Mouse (Mus musculus) layer of hippocampus, postnatal 25 days (tissue): ENCODE results near the gene Abcc9. TPM values are rescaled to one million over a fixed set of nuclear protein-coding genes. Genes with fewer than 3 reads are reported as not detected.

Experiments used
- DNase-seq, 2 experiments: peaks; one replicate each; pipeline ENCODE4 v3.0.0; 2022; ENCODE audit warnings: mixed read lengths in 2 of 2, low spot score in 1 of 2; ENCODE audit errors: extremely low spot score in 1 of 2
- total RNA-seq, 2 experiments: library from RNA; stranded (reverse); gene quantifications; 2 replicates each; pipeline ENCODE4 v1.2.3; 2021

The Abcc9 gene
- 1 to 10 TPM; 3.2 to 3.5 TPM for total RNA-seq

DNA sequence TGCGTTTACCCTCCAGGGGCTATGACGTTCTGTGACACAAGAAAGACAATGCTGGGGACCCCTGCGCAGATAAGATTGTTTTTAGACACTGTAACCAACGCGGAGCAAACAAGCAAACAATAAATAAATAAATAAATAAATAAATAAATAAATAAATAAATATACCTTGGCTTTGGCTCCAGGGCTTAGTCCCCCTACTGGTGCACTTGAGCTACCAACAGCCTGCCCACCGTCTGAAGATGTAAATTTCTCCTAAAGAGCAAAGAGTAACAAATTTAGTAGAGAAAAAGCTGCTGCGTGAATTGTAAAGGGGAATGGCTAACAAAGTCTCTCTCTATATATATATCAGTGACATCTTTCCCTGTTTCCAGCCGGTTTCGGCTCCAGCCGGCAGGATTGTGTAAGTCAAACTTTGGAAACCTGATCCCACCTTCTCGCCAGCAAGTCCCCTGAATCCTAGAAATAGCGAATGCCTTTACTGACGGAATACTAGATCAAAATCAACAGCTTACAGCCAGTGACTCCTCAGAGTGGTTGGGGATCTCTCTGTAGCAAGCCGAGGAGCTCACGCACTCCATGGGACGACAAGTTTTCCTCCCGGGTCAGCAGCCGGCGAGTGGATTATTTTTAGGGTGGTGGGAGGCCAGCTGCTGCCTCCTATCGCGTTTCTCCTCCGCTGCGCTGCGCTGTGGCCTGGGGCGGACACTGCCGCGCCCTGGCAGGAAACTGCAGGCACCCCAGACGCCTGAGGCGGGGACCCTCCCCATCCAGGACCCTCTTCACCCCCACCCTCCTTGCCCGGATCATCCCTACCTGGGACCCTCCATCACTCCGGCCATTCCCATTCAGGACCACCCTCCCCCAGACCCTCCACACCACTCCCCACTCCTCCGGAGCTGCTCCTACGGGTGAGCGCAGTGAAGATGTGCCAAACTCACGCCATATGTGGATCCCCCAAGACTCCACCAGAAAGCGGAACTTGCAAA lies at the start of gene Abcc9:
Abcc9 (minus strand) TSS at position 664 of the 986 bp plus-strand sequence.
- DNase-seq, result no peak

GRCm38 (mm10) chr6:142751365-142751764 lies 49.2 kb upstream of the Abcc9 start:
- no peak for DNase-seq

- DNase-seq, result no peak
Observed at GRCm38 (mm10) chr6:142748057-142748708, 46.1 kb upstream of the Abcc9 start.

DNA sequence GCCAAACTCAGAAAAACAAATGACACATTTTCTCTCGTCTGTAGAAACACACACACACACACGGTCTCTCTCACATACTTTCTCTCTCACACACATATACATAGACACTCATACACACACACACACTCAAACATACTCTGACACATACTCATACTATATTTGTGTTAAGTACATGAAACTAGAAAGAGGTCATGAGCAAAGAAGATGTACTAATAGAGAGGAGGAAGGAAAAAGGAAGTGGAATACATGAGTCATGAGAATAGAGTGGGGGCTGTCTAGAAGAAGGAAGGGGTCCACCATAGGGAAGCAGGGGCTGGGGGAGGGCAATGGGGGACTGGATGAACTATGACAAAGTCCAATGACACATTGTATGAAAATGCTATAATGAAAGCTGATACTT lies 45.0 kb upstream of the Abcc9 start:
- no peak for DNase-seq

GRCm38 (mm10) chr6:142746765-142747164 lies 44.6 kb upstream of the Abcc9 start:
- DNase-seq, result no peak

- DNase-seq, result no peak
Observed at GRCm38 (mm10) chr6:142745484-142745883, 43.4 kb upstream of the Abcc9 start.

GRCm38 (mm10) chr6:142743193-142743592 lies 41.1 kb upstream of the Abcc9 start:
- DNase-seq, result no peak

DNA sequence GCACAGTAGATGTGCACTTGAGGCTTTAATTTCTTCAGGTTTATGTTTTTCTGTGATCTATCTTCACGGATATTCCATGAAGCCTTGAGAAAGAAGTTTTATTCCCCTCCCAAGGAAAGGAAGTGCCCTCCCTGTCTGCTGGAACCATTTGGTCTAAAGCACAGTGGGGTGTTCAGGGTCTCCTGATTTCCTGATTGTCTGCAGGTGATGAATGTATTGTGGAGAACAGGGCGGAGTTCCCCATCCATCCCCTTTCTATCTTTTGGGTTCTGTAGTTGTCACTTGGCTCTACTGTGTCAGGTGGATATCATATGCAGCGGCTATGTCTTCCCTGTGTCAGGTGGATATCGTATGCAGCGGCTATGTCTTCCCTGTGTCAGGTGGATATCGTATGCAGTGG lies 39.6 kb upstream of the Abcc9 start:
- DNase-seq, result no peak

- no peak for DNase-seq
Observed at GRCm38 (mm10) chr6:142738637-142739036, 36.5 kb upstream of the Abcc9 start.

DNA sequence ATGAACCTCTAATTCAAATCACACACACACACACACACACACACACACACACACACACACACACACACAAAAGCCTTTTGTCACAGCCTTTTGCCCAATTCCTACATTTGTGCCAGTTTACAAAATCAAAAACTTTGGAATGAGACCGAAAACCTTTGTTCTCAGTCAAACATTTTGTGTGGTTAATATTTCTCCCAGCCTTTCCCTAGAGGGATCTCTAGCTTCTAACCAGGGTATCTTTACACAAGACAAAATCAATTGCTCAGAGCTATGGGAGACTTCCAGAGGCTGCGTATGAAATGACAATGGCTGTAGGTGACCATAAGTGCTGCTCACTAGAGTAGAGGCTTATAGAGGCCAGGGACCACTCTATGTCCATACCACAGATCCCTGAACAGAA lies 36.1 kb upstream of the Abcc9 start:
- no peak for DNase-seq

- DNase-seq, result no peak
Observed at GRCm38 (mm10) chr6:142735302-142736005, 33.3 kb upstream of the Abcc9 start.

DNA sequence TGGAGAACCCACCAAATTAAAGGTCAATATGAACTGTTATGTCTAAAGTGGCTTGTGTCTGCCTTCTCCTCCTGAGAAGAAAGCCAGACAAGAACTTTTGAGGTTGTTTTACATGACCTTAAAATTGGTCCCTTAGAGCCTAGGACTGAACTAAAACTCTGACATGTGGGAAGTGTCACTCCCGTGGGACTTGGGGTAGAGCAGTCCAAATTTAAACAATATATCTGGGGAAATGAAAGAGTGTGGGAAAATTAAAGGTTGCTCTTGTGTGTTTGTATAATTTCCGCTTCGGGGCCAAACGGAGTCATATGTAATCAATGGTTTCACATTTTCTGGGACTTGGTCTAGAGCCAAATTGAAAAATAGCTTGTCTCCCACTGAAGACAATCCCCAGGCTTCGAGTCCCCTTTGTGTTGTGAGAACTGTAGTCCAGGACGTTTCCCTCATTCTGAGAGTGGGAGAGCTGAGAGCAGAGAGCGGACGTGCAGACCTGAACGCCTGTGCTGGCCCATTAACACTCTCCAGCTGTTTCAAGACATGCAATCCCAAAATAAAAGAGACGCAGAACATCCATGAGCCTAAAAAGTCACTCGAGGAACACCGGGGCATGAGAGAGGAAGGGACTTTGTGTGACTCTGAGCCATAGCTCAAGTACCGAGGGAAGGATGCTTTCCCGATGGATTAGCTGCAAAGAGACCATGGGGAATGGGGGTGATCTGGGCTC lies 30.6 kb upstream of the Abcc9 start:
- DNase-seq, result no peak

DNA sequence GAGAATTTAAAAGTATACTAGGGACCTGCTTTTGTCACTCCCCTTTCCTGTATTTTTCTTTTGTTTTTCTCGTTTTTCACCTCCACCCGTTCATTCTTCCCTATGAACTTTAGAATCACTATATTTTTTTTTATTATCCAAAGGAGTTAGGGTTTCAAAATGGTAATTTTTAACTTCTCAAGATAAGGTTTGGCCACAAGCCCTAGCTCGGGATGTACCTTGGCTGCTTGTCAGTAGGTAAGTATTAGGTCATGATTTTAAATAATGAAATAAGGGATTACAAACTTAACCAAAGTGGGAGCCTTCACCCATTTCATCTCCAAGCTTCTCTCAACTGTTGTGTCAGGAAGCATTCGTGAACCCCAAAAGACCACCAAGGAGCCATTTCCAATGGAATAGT lies 23.9 kb upstream of the Abcc9 start:
- DNase-seq, result no peak

- DNase-seq, result no peak
Observed at GRCm38 (mm10) chr6:142721731-142722130, 19.6 kb upstream of the Abcc9 start.

GRCm38 (mm10) chr6:142720641-142721040 lies 18.5 kb upstream of the Abcc9 start:
- no peak for DNase-seq

DNA sequence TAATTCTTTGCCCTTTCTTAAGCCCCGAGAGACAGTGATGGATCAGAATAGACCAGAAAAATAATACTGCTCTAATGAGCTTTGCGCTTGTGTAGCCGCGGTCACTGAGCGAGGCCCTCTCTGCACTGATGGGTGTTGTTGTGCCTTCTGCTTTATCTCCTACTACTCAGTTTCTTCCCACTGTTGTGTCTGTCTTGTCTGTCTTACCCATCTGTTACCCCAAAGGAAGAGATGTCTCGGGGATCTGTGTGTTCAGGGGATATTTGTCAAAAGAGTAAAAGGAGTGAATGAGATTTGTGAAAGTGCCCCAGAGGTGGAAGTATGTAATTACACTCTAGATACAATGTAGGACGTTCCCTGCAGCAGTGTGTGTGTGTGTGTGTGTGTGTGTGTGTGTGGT lies 16.1 kb upstream of the Abcc9 start:
- DNase-seq, result no peak

DNA sequence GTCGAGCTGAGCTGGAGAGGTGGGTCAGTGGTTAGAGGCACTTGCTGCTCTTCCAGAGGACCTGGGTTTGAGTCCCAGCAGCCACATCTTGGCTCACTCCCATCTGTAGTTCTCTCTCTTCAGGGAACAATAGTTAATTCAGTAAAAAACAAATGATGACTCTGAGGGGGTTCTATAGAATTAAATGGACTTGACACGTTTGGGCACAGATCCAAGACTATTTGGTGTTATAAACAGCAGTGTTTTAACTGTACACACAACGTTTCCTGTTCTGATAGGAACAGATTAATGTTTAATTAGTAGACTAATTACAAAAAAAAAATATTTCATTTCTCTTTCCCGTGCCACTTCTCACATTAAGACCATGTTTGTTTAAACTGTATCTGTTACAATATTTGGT lies 15.1 kb upstream of the Abcc9 start:
- DNase-seq, result no peak

DNA sequence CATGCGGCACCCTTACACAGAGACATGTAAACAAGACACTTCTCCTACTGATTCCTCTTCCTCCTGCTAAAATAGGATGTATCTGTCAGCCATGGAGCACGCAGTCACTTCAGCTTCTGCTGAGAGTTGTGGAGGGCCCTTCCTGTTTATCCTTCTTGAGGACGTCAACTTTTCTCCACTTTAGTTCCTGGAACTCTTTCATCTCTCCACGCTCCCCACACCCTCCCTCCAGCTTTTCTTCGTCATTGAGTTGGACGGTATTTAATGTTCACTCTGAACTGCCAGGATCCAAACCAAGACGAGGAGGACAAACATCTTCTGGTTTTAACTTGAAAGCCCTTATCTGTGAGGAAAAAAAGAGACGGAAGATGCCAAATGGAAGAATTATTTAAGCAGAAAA lies 12.9 kb upstream of the Abcc9 start:
- no peak for DNase-seq

- DNase-seq, result no peak
Observed at GRCm38 (mm10) chr6:142711106-142711505, 9.0 kb upstream of the Abcc9 start.

- DNase-seq, result no peak
Observed at GRCm38 (mm10) chr6:142710690-142711089, 8.6 kb upstream of the Abcc9 start.
